Mouse (Mus musculus): ENCODE measurements around the gene Sptssa. TPM values are rescaled to one million over a fixed set of nuclear protein-coding genes. Genes with fewer than 3 reads are reported as not detected.

Gene Sptssa
- total and polyA plus RNA-seq, 3 experiments, result 34.0 to 125 (median 66.7) TPM

- Histone ChIP-seq H3K9ac (ENCODE audit: insufficient read depth, low read depth) (no peak overlapping the region), H3K9me3 (replicated peaks; ENCODE audit: low read length) (peaks cover 4% of the 10 kb centered on the region), H3K79me2 (replicated peaks; ENCODE audit: control insufficient read depth, extremely low read depth, insufficient read depth, poor library complexity, severe bottlenecking) (no peaks in the 10 kb centered on the region), H3K27me3 (replicated peaks) (no peaks in the 10 kb centered on the region), H3K27ac (ENCODE audit: insufficient read depth, low read depth) (no peak overlapping the region), H3K4me2 (ENCODE audit: insufficient read depth, low read depth, poor library complexity, severe bottlenecking) (no peak overlapping the region), H3K4me3 (replicated peaks in 1 of 3; ENCODE audit: low read depth in 2 of 3, low read length in 2 of 3, poor library complexity in 1 of 3) (no peak overlapping the region), H3K36me3 (replicated peaks in 1 of 2; ENCODE audit: control insufficient read depth in 1 of 2, insufficient read depth in 1 of 2, low read length in 1 of 2) (no peaks in the 10 kb centered on the region), H3K4me1 (ENCODE audit: control insufficient read depth in 1 of 2, insufficient read depth in 2 of 2) (peaks cover 0 to 7% of the 10 kb centered on the region in 2 experiments; a peak in 2 of 4 replicates)
- dilution Hi-C loops (cut with MboI; ENCODE audit: extremely low pct_ligation_motif_present, extremely low pct_unique_long_range_greater_than_20kb, low sequenced_read_pairs), result no loop called here
- in situ Hi-C loops (cut with MboI; ENCODE audit: low pct_ligation_motif_present, low pct_unique_long_range_greater_than_20kb, low sequenced_read_pairs), result no loop called here
- TF ChIP-seq E2F4 (IDR thresholded peaks at IDR 0.05; ENCODE audit: insufficient replicate concordance, low read depth, low read length), result no peak
- no peak for TF ChIP-seq TCF12 (IDR thresholded peaks at IDR 0.05; ENCODE audit: low read depth, low read length)
- TF ChIP-seq USF2 (conservative IDR thresholded peaks at IDR 0.05; ENCODE audit: low read depth, low read length), result no peak
- TF ChIP-seq ELF1 (IDR thresholded peaks at IDR 0.05; ENCODE audit: low read depth, low read length), result no peak
- no peak for TF ChIP-seq CHD1 (IDR thresholded peaks at IDR 0.05; ENCODE audit: low read depth, low read length)
- TF ChIP-seq TBP (conservative IDR thresholded peaks at IDR 0.05; ENCODE audit: low read depth, low read length), result no peak
- no peak for TF ChIP-seq MYC (IDR thresholded peaks at IDR 0.05; ENCODE audit: low read depth, low read length)
- no peak for DNase-seq (ENCODE audit: extremely low read depth)
Observed at GRCm38 (mm10) chr12:54596715-54597114, 59.7 kb downstream of the Sptssa start.

Other genes with a start within 250 kb of the Sptssa start
- 52.4 and 53.9 TPM in 2 replicates for gene Eapp, start 39.3 kb upstream of the Sptssa start, total RNA-seq (2012; rRNA removed)
- 51.5 and 53.4 TPM in 2 replicates for gene Eapp, start 39.3 kb upstream of the Sptssa start, total RNA-seq (2014; rRNA removed)
- 43.1 and 60.9 TPM in 2 replicates for gene Eapp, start 39.3 kb upstream of the Sptssa start, polyA plus RNA-seq (2012; ENCODE audit: insufficient read length, low read depth)
- 67.3 and 78.2 TPM in 2 replicates for gene Snx6, start 139.1 kb upstream of the Sptssa start, total RNA-seq (2012; rRNA removed)
- 155 and 158 TPM in 2 replicates for gene Snx6, start 139.1 kb upstream of the Sptssa start, total RNA-seq (2014; rRNA removed)
- gene Snx6, start 139.1 kb upstream of the Sptssa start, polyA plus RNA-seq (2012; ENCODE audit: insufficient read length, low read depth), result 80.8 and 85.8 TPM in 2 replicates
- 6.1 and 7.1 TPM in 2 replicates for gene Cfl2, start 206.3 kb upstream of the Sptssa start, total RNA-seq (2012; rRNA removed)
- 24.2 and 25.2 TPM in 2 replicates for gene Cfl2, start 206.3 kb upstream of the Sptssa start, total RNA-seq (2014; rRNA removed)
- gene Cfl2, start 206.3 kb upstream of the Sptssa start, polyA plus RNA-seq (2012; ENCODE audit: insufficient read length, low read depth), result 13.8 and 16.1 TPM in 2 replicates

Measured in CH12.LX (cell line).